In the genomic region with DNA sequence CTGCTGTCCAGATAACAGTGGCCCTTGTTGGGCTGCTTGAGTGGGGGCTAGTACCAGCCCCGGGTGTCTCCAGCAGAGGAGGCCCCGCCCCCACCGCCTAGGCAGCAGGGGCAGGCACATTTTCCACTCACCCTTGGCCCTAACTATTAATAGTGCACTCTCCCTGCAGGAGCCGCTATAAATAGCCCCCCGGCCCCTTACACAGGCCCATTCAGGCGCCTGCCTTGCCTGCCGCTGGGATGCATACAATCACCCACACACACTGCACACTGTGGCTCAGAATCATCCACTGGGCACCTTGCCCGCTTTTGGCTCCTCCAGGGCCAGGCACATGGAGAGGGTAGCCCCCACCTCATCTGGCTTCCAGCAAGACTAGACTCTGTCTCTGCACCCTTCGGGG, we compare ENCODE assay signal across 9 mouse cellular contexts. TPM values are rescaled to one million over a fixed set of nuclear protein-coding genes. Genes with fewer than 3 reads are reported as not detected.
DNase-seq lines count a peak whose midpoint lies in the region; ATAC-seq lines count a peak whose summit lies in the region.
"Had no signal": no experiment of that assay in that cellular context is flagged by ENCODE, and none has a peak within 500 bp of the region (broad histone marks: within the 10 kb centered on the region; RNA-seq: fewer than 3 reads in every experiment).

No protein-coding gene starts in this region.

- H3K27ac ChIP-seq in hindbrain, embryonic 10.5 days = peak overlapping the region; percentile 70
- peak overlapping the region; percentile 92 for H3K27ac ChIP-seq in lung, embryonic 15.5 days

- ATAC-seq in lung, embryonic 15.5 days (ENCODE audit: borderline replicate concordance, extremely low read depth, low FRiP score, low TSS enrichment) = peak; percentile 81

- no peak overlapping the region for H3K4me3 ChIP-seq in hindbrain, embryonic 10.5 days
- H3K4me3 ChIP-seq in lung, embryonic 15.5 days = no peak overlapping the region
- H3K4me3 ChIP-seq: erythroblast, embryonic 14.5 days had no signal

- no peaks in the 10 kb centered on the region for H3K27me3 ChIP-seq in hindbrain, embryonic 10.5 days (ENCODE audit: insufficient read depth, poor library complexity, severe bottlenecking)
- no peaks in the 10 kb centered on the region for H3K27me3 ChIP-seq in lung, embryonic 15.5 days

- H3K4me2 ChIP-seq in lung, embryonic 15.5 days = peak overlapping the region; percentile 16; the same call in 1 of the 2 replicates

- H3K9me3 ChIP-seq in hindbrain, embryonic 10.5 days = no peaks in the 10 kb centered on the region
- no peaks in the 10 kb centered on the region for H3K9me3 ChIP-seq in lung, embryonic 15.5 days

- no peaks in the 10 kb centered on the region for H3K36me3 ChIP-seq in hindbrain, embryonic 10.5 days
- no peaks in the 10 kb centered on the region for H3K36me3 ChIP-seq in lung, embryonic 15.5 days

- peak; percentile 52 to 56 for DNase-seq in cerebellum, adult 18-20 months
- DNase-seq in cerebellum, adult 9-10 months = no peak
- peak; percentile 64 to 76 for DNase-seq in frontal cortex, adult 2 months (ENCODE audit: extremely low spot score in 1 of 2, low spot score in 1 of 2)
- no peak for DNase-seq in hindbrain, embryonic 10.5 days (ENCODE audit: low spot score)
- DNase-seq in layer of hippocampus, adult 9-11 months = peak; percentile 93
- peak; percentile 76 for DNase-seq in right cerebral cortex, postnatal 14 days
- DNase-seq in urinary bladder, postnatal 10 days (ENCODE audit: low spot score) = no peak

- peaks cover 46% of the 10 kb centered on the region for H3K4me1 ChIP-seq in hindbrain, embryonic 10.5 days (replicated peaks)
- peaks cover 42% of the 10 kb centered on the region for H3K4me1 ChIP-seq in lung, embryonic 15.5 days

- WGBS in hindbrain, embryonic 10.5 days = 31% methylated on average over 9 of the region's 9 CpGs
- WGBS in lung, embryonic 15.5 days = 11% methylated on average over 9 of the region's 9 CpGs

- H3K9ac ChIP-seq in lung, embryonic 15.5 days = 0 out of 2 replicates have a peak overlapping the region, but pooled peaks have one; percentile 17

RNA-seq across cellular contexts. Expression of a gene that starts 19.8 kb away (rescaled TPM):
- 24.1 and 31.2 TPM in 2 replicates for polyA plus RNA-seq in frontal cortex, adult 2 months (2012; rRNA removed)
- polyA plus RNA-seq in hindbrain, embryonic 10.5 days (2016; fragmentation: Nextera tagmentation; extraction: Ambion mirVana) = 88.5 and 106 TPM in 2 replicates
- polyA plus RNA-seq in lung, embryonic 15.5 days (2015; fragmentation: Nextera tagmentation; extraction: Ambion mirVana) = 107 and 110 TPM in 2 replicates

RNA-seq across cellular contexts. Expression of a gene that starts 20.2 kb away (rescaled TPM):
- polyA plus RNA-seq in frontal cortex, adult 2 months (2012; rRNA removed) = 15.3 and 15.7 TPM in 2 replicates
- 11.7 and 12.2 TPM in 2 replicates for polyA plus RNA-seq in hindbrain, embryonic 10.5 days (2016; fragmentation: Nextera tagmentation; extraction: Ambion mirVana)
- polyA plus RNA-seq in lung, embryonic 15.5 days (2015; fragmentation: Nextera tagmentation; extraction: Ambion mirVana) = 11.7 and 14.4 TPM in 2 replicates

RNA-seq across cellular contexts. Expression of a gene that starts 22.7 kb away (rescaled TPM):
- polyA plus RNA-seq in frontal cortex, adult 2 months (2012; rRNA removed) = 13.6 and 22.2 TPM in 2 replicates
- polyA plus RNA-seq in hindbrain, embryonic 10.5 days (2016; fragmentation: Nextera tagmentation; extraction: Ambion mirVana) = 41.3 and 48.3 TPM in 2 replicates
- polyA plus RNA-seq in lung, embryonic 15.5 days (2015; fragmentation: Nextera tagmentation; extraction: Ambion mirVana) = 65.9 and 70.3 TPM in 2 replicates

Comparison
In these comparisons a context has a peak if more than half of its experiments do, and no peak if none do; other contexts are left out.
1. DNase-seq: peak in cerebellum, adult 18-20 months (2 of 2), frontal cortex, adult 2 months (2 of 2), layer of hippocampus, adult 9-11 months (single experiment) and right cerebral cortex, postnatal 14 days (single experiment); none in cerebellum, adult 9-10 months (single experiment), hindbrain, embryonic 10.5 days (single experiment) and urinary bladder, postnatal 10 days (single experiment).